Mouse (Mus musculus) neural tube, embryonic 15.5 days (tissue): ENCODE measurements around the gene Slc25a47. TPM values are rescaled to one million over a fixed set of nuclear protein-coding genes. Genes with fewer than 3 reads are reported as not detected.
A peak's percentile ranks its signal among the peaks of the same experiment; 100 is the strongest.

Source experiments
- ATAC-seq: fragments of 200-750 bp; cut with Nextera tagmentation; 2 replicates; pipeline ENCODE4 v1.8.0; 2017; ENCODE audit warnings: mild to moderate bottlenecking, moderate TSS enrichment, moderate library complexity; ENCODE audit not compliant: low FRiP score
- H3K27ac ChIP-seq: fragments of 300-500 bp; sonication (generic); replicated peaks from 2 replicates; pipeline ENCODE4 v1.5.1; 2015; ENCODE audit warnings: mild to moderate bottlenecking, inconsistent platforms
- H3K27me3 ChIP-seq: fragments of 300-500 bp; sonication (generic); replicated peaks from 2 replicates; pipeline ENCODE4 v1.6.1; 2015; ENCODE audit warnings: inconsistent platforms
- H3K36me3 ChIP-seq: fragments of 300-500 bp; sonication (generic); 2 replicates; pipeline ENCODE4 v1.6.1; 2015; ENCODE audit warnings: inconsistent platforms
- H3K4me1 ChIP-seq: fragments of 300-500 bp; sonication (generic); 2 replicates; pipeline ENCODE4 v1.6.1; 2015; ENCODE audit warnings: inconsistent platforms
- H3K4me2 ChIP-seq: fragments of 300-500 bp; sonication (generic); 2 replicates; pipeline ENCODE4 v1.6.1; 2015; ENCODE audit warnings: inconsistent platforms, mild to moderate bottlenecking, moderate library complexity
- H3K4me3 ChIP-seq: fragments of 300-500 bp; sonication (generic); replicated peaks from 2 replicates; pipeline ENCODE4 v1.5.1; 2015; ENCODE audit warnings: mild to moderate bottlenecking, inconsistent platforms
- H3K9ac ChIP-seq: fragments of 300-500 bp; sonication (generic); replicated peaks from 2 replicates; pipeline ENCODE4 v1.6.1; 2015; ENCODE audit warnings: mild to moderate bottlenecking, inconsistent platforms
- H3K9me3 ChIP-seq: fragments of 300-500 bp; sonication (generic); replicated peaks from 2 replicates; pipeline ENCODE4 v1.6.1; 2016; ENCODE audit warnings: inconsistent platforms
- WGBS: fragments of 180-500 bp; shearing (Covaris S2); methylation state at CpG from one replicate; pipeline ENCODE4 v1.1.7; 2015; ENCODE audit warnings: mixed read lengths; 5-methylcytosine and 5-hydroxymethylcytosine counted together
- microRNA counts: library from miRNA; unstranded; fragments of <30 nt; microRNA quantifications from one replicate; lab custom pipeline; 2016
- microRNA-seq: library from miRNA; unstranded; fragments of <30 nt; microRNA quantifications from one replicate; pipeline ENCODE4, GENCODE M21; 2017
- polyA plus RNA-seq: library from polyadenylated mRNA; unstranded; fragments of >200 nt; fragmentation: Nextera tagmentation; extraction: Ambion mirVana; gene quantifications from 2 replicates; pipeline ENCODE4 v1.2.1, GENCODE M21; 2015

Gene Slc25a47
- polyA plus RNA-seq, 1 experiment from 2014 or later = 6.7 TPM

DNA sequence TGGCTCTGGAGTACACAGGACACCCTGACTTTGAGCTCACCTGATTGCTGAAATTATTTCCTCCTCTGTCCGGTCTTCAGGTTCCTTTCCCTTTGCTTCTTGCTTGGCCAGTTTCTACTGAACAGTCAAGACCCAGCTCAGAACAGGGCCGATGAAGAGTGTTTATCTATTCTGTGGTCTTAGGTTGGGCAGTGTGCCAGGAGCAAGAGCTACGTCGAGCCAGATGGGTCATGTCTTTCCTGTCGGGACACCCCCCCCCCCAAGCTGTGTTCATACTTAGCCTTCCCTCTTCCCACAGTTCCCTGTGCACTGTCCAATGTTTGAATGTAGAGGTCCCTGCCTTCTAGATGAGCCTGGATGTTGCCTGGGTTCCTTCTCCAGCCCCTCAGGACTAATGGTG, 65.5 kb downstream of the Slc25a47 start:
- H3K4me2 ChIP-seq = no peak overlapping the region
- no peaks in the 10 kb centered on the region for H3K9me3 ChIP-seq
- no peaks in the 10 kb centered on the region for H3K27me3 ChIP-seq
- H3K4me1 ChIP-seq = peaks cover 25% of the 10 kb centered on the region
- WGBS = 61% methylated on average over 5 of the region's 5 CpGs
- H3K9ac ChIP-seq = no peak overlapping the region
- ATAC-seq = no peak
- H3K27ac ChIP-seq = no peak overlapping the region
- no peaks in the 10 kb centered on the region for H3K36me3 ChIP-seq
- H3K4me3 ChIP-seq = no peak overlapping the region

DNA sequence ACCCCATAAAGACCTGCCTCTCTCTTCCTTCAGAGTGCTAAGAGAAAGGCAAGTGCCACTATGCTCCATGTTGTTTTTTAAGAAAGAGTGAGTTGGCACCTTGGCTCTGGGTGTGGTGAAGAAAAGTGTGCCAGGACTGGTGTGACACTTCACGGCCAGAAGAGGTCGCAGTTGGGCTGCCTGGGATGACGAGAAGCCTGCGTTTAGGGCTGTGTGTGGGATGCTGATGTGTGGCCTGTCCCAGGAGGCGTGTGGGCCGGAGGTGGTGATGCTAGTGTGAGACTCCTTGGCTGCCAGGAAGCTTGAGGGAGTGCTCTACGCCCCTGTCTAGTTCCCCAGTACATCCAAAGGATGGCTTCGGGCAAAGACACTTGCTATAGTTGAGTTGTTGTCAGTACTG, 67.1 kb downstream of the Slc25a47 start:
- Histone ChIP-seq H3K4me2 (no peak overlapping the region), H3K9ac (no peak overlapping the region), H3K27me3 (no peaks in the 10 kb centered on the region), H3K4me1 (peaks cover 37% of the 10 kb centered on the region), H3K27ac (no peak overlapping the region), H3K4me3 (no peak overlapping the region), H3K9me3 (no peaks in the 10 kb centered on the region), H3K36me3 (no peaks in the 10 kb centered on the region)
- 0 out of 2 replicates have a peak, but pooled peaks have one; percentile 39 for ATAC-seq
- WGBS = 18% methylated on average over 8 of the region's 8 CpGs

DNA sequence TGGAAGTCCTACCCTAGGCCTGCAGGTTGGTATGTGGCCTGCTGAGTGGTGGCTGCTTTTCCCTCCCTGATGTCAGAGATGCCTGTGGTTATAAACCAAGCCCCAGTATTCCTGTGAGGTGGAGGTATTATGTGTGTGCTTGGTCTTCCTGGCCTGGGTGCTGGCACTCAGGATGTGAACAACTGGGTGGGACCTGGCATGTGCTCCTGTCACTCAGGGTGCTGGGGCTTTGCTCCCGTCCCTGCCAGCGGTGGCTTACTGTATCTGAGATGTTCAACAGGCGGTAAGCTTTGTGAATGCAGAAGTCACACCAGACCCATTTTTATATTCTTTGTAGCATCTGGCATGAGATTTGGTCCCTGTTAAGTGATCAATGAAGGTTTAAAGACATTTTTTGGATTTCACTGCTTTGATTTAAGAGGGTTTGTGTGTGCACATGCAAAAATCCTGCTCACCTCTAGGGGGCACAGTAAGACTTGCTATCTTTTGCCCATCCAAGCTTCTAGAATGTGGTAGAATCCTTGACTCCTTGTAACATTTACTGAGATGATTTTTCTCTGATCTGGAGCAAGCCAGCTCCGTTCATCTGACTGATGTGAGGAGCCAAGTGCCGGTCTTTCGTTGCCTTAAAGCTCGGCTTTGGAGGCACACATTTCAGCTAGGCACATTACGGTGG, 67.9 kb downstream of the Slc25a47 start:
- Histone ChIP-seq H3K9me3 (no peaks in the 10 kb centered on the region), H3K36me3 (no peaks in the 10 kb centered on the region), H3K27ac (peak overlapping the region; percentile 51), H3K4me2 (no peak overlapping the region), H3K9ac (0 out of 2 replicates have a peak overlapping the region, but pooled peaks have one; percentile 20), H3K4me1 (peaks cover 45% of the 10 kb centered on the region), H3K4me3 (no peak overlapping the region), H3K27me3 (no peaks in the 10 kb centered on the region)
- ATAC-seq = peak; percentile 59; the same call in 1 of the 2 replicates
- WGBS = 56% methylated on average over 8 of the region's 8 CpGs

DNA sequence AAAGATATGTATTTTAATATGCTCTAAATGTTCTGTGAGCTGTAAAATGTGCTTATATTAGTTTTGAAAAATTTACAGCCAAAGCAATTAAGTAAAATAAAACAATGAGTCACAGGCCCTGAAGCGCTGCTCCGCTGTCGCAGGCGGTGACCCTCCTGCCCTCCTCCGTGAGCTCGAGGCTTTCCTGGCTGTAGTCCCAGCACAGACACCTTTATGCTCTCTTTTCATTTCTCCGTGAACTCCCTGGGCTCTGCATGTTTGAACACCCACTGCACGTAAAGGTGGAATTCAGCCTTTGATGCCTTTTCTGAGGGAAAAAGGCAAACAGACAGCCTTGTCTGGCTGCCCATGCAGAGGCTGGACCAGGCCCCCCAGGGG, 68.4 kb downstream of the Slc25a47 start:
- H3K9me3 ChIP-seq = no peaks in the 10 kb centered on the region
- no peak overlapping the region for H3K4me2 ChIP-seq

DNA sequence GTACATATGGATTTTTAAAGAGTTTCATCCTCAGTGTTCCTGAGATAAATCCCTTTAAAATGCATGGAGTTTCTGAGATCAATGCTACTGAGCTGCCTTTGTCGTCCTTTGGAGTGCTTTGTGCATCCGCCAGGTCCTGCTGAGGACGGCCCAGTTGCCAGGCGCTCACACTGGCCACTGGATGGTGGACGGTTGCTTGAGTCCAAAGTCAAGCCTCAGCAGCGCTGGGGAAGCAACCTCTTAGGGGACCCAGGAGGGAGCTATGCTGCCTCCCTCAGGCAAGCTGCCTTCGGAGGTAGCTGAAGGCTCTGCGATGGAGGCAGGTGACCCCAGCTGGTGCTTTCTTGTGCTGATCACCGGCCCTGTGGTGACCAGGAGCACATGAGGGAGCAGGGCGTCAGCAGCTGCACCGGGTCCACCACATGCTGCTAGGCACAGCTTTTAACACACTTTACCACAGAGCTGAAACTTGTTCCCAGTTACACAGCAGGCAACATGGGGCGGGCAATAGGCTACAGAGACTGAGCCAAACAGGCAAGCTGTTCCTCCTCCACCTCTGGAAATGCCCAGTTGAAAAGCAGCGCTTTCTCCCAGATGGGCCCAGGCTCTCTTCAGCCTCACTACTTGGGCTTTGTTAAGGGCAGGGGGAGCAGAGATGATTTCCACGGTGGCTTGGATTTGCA, 69.9 kb downstream of the Slc25a47 start:
- 21% methylated on average over 14 of the region's 14 CpGs for WGBS
- H3K27ac ChIP-seq = no peak overlapping the region; the same call in 1 of the 2 replicates

More for the DNA sequence above, 68.4 kb downstream of the Slc25a47 start:
- Histone ChIP-seq H3K27me3 (no peaks in the 10 kb centered on the region), H3K4me3 (no peak overlapping the region), H3K27ac (peak overlapping the region; percentile 51), H3K9ac (0 out of 2 replicates have a peak overlapping the region, but pooled peaks have one; percentile 20), H3K36me3 (no peaks in the 10 kb centered on the region), H3K4me1 (peaks cover 49% of the 10 kb centered on the region)
- ATAC-seq = no peak
- 18% methylated on average over 8 of the region's 8 CpGs for WGBS

DNA sequence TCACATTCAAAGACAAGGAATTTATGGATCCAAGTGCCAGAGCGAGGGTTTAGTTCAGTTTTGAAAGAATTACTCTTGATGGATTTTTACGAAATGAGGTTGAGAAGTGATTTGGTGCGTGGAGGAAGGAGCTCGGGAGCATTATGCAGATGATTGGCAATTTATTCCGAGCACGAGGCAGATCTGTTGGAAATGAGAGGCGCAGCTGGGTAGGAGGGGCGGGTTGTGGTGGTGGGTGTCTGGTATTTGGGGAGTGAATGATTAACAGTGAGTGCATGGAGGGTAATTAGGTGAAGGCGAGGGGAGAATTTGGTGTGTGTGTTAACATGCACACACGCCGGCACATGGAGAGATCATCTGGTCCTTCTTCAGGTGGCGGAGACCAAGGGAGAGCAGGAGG, 70.6 kb downstream of the Slc25a47 start:
- Histone ChIP-seq H3K9ac (no peak overlapping the region), H3K9me3 (no peaks in the 10 kb centered on the region), H3K4me2 (peak overlapping the region; percentile 13; the same call in 1 of the 2 replicates), H3K4me3 (no peak overlapping the region), H3K27me3 (no peaks in the 10 kb centered on the region), H3K4me1 (peaks cover 57% of the 10 kb centered on the region), H3K27ac (peak overlapping the region; percentile 60), H3K36me3 (no peaks in the 10 kb centered on the region)
- ATAC-seq = no peak
- 33% methylated on average over 12 of the region's 12 CpGs for WGBS

More for the DNA sequence above, 69.9 kb downstream of the Slc25a47 start:
- Histone ChIP-seq H3K4me2 (no peak overlapping the region), H3K4me1 (peaks cover 57% of the 10 kb centered on the region), H3K9ac (no peak overlapping the region), H3K27me3 (no peaks in the 10 kb centered on the region), H3K4me3 (no peak overlapping the region), H3K36me3 (no peaks in the 10 kb centered on the region), H3K9me3 (no peaks in the 10 kb centered on the region)
- no peak for ATAC-seq

MicroRNAs within 50 kb of the gene (microRNA counts, 519-probe panel; counts per million panel counts)
- microRNA mmu-miR-345-3p (lab: Ali Mortazavi, UCI) = not detected
- 2,496 counts per million, percentile 58 among the panel's probes with 10 or more counts for microRNA mmu-miR-345-5p (lab: Ali Mortazavi, UCI)

Small RNA genes lying within 50 kb of the gene (microRNA-seq; reads per million reads assigned to microRNA genes)
- gene Mir345 = 53.7 reads per million, percentile 44 among the genes with 10 or more reads in this experiment

Other genes starting within 250 kb of the Slc25a47 start
- gene Degs2, start 133.7 kb upstream of the Slc25a47 start, polyA plus RNA-seq = 2.4 and 8.7 TPM in 2 replicates
- 10.2 and 13.7 TPM in 2 replicates for gene Yy1, start 43.1 kb upstream of the Slc25a47 start, polyA plus RNA-seq
- 18.5 and 19.9 TPM in 2 replicates for gene Slc25a29, start 163 bp upstream of the Slc25a47 start, polyA plus RNA-seq
- 7.4 and 7.6 TPM in 2 replicates for gene Wdr25, start 57.6 kb downstream of the Slc25a47 start, polyA plus RNA-seq
- gene Wars, start 58.1 kb downstream of the Slc25a47 start, polyA plus RNA-seq = 100 and 102 TPM in 2 replicates
- gene Begain, start 232.2 kb downstream of the Slc25a47 start, polyA plus RNA-seq = 31.0 and 37.9 TPM in 2 replicates